Mouse (Mus musculus): ENCODE measurements around the gene Pip5k1b. TPM values are rescaled to one million over a fixed set of nuclear protein-coding genes. Genes with fewer than 3 reads are reported as not detected.

Pip5k1b gene
- total RNA-seq, 2 experiments from 2014 or later: 18.7 to 20.1 TPM

- no peak for DNase-seq
Observed at GRCm38 (mm10) chr19:24259390-24260351, 296.0 kb downstream of the Pip5k1b start.

GRCm38 (mm10) chr19:24258368-24258767 lies 297.3 kb downstream of the Pip5k1b start:
- peak in 1 of 2 experiments; percentile 23 for DNase-seq

GRCm38 (mm10) chr19:24257962-24258361 lies 297.7 kb downstream of the Pip5k1b start:
- no peak for DNase-seq

GRCm38 (mm10) chr19:24253657-24254260 lies 301.9 kb downstream of the Pip5k1b start:
- no peak for DNase-seq

- DNase-seq: peak in 1 of 2 experiments; percentile 17
Observed at GRCm38 (mm10) chr19:24251869-24252268, 303.8 kb downstream of the Pip5k1b start.

Other genes starting within 250 kb of the Pip5k1b start
- gene Fam122a, start 78.5 kb downstream of the Pip5k1b start, total RNA-seq (2021): 10 to 100 TPM; 28.4 to 33.1 TPM
- under 1 TPM; 0.16 to 0.50 TPM for gene Tmem252, start 118.1 kb upstream of the Pip5k1b start, total RNA-seq (2021)